In genomic region chr3:69290294-69290693, GRCm38 (mm10) we compare ENCODE assay signal across 8 mouse cellular contexts. TPM values are rescaled to one million over a fixed set of nuclear protein-coding genes. Genes with fewer than 3 reads are reported as not detected.
DNase-seq lines count a peak whose midpoint lies in the region; ATAC-seq lines count a peak whose summit lies in the region.

No protein-coding gene starts in this region.

- ATAC-seq in forebrain, embryonic 14.5 days, result peak; percentile 83
- ATAC-seq in neural tube, embryonic 15.5 days (ENCODE audit: low FRiP score), result peak; percentile 93

- 71% methylated on average over 7 of the region's 7 CpGs for WGBS in heart, embryonic 10.5 days
- 37% methylated on average over 7 of the region's 7 CpGs for WGBS in forebrain, embryonic 14.5 days
- 46% methylated on average over 7 of the region's 7 CpGs for WGBS in neural tube, embryonic 15.5 days

- peak; percentile 87 for DNase-seq in heart, adult 11 months
- no peak for DNase-seq in heart, embryonic 10.5 days (ENCODE audit: low spot score)
- peak; percentile 83 to 94 for DNase-seq in adrenal gland, adult (ENCODE audit: inconsistent age in 2 of 2, low spot score in 1 of 2)
- peak; percentile 79 for DNase-seq in forebrain, embryonic 14.5 days (ENCODE audit: low spot score)
- DNase-seq in heart, postnatal 25 days (ENCODE audit: low spot score), result peak; percentile 12
- peak; percentile 12 to 25 for DNase-seq in left cerebral cortex, adult 8-10 months (ENCODE audit: low spot score in 2 of 2)
- peak; percentile 22 to 65 for DNase-seq in urinary bladder, postnatal 4 days (ENCODE audit: low spot score in 2 of 2)

- no peaks in the 10 kb centered on the region for H3K36me3 ChIP-seq in heart, embryonic 10.5 days
- no peaks in the 10 kb centered on the region for H3K36me3 ChIP-seq in forebrain, embryonic 14.5 days (ENCODE audit: control insufficient read depth, insufficient read depth, low read length)
- no peaks in the 10 kb centered on the region for H3K36me3 ChIP-seq in neural tube, embryonic 15.5 days

- H3K4me3 ChIP-seq in heart, embryonic 10.5 days, result no peak overlapping the region
- H3K4me3 ChIP-seq in forebrain, embryonic 14.5 days (ENCODE audit: low read depth, low read length), result peak overlapping the region; percentile 6; the same call in 1 of the 2 replicates
- H3K4me3 ChIP-seq in neural tube, embryonic 15.5 days (replicated peaks), result no peak overlapping the region

- H3K4me2 ChIP-seq in forebrain, embryonic 14.5 days (ENCODE audit: low read length), result peak overlapping the region; percentile 36
- H3K4me2 ChIP-seq in neural tube, embryonic 15.5 days, result peak overlapping the region; percentile 44

- H3K27me3 ChIP-seq in heart, embryonic 10.5 days (ENCODE audit: insufficient read depth, poor library complexity, severe bottlenecking), result no peaks in the 10 kb centered on the region
- no peaks in the 10 kb centered on the region for H3K27me3 ChIP-seq in forebrain, embryonic 14.5 days (replicated peaks; ENCODE audit: control insufficient read depth, insufficient read depth, low read length)
- H3K27me3 ChIP-seq in neural tube, embryonic 15.5 days (replicated peaks), result no peaks in the 10 kb centered on the region

- H3K9ac ChIP-seq in forebrain, embryonic 14.5 days (ENCODE audit: low read length), result no peak overlapping the region
- H3K9ac ChIP-seq in neural tube, embryonic 15.5 days (replicated peaks), result no peak overlapping the region

- no peak overlapping the region for H3K27ac ChIP-seq in heart, embryonic 10.5 days
- peak overlapping the region; percentile 39; the same call in 1 of the 2 replicates for H3K27ac ChIP-seq in forebrain, embryonic 14.5 days (ENCODE audit: low read depth, low read length)
- peak overlapping the region; percentile 42 for H3K27ac ChIP-seq in neural tube, embryonic 15.5 days (replicated peaks)

- H3K4me1 ChIP-seq in heart, embryonic 10.5 days, result no peaks in the 10 kb centered on the region
- peaks cover 5% of the 10 kb centered on the region; the same call in 1 of the 2 replicates for H3K4me1 ChIP-seq in forebrain, embryonic 14.5 days (ENCODE audit: control insufficient read depth, insufficient read depth, low read length)
- peaks cover 12% of the 10 kb centered on the region for H3K4me1 ChIP-seq in neural tube, embryonic 15.5 days

- no peaks in the 10 kb centered on the region for H3K9me3 ChIP-seq in heart, embryonic 10.5 days
- H3K9me3 ChIP-seq in forebrain, embryonic 14.5 days (replicated peaks; ENCODE audit: control insufficient read depth, low read length), result no peaks in the 10 kb centered on the region
- H3K9me3 ChIP-seq in neural tube, embryonic 15.5 days (replicated peaks), result no peaks in the 10 kb centered on the region

- intact Hi-C loops in heart, postnatal 25 days (cut with DNase I), result no loop called here

RNA-seq across cellular contexts. Expression of gene Ppm1l, which starts 26.4 kb away (rescaled TPM):
- 5.8 and 7.1 TPM in 2 replicates for polyA plus RNA-seq in heart, embryonic 10.5 days (2016; fragmentation: Nextera tagmentation; extraction: Ambion mirVana)
- polyA plus RNA-seq in forebrain, embryonic 14.5 days (2014; fragmentation: Nextera tagmentation; extraction: Ambion mirVana), result 16.5 and 20.7 TPM in 2 replicates
- 10 to 100 TPM; 23.6 to 24.5 TPM for total RNA-seq in heart, postnatal 25 days (2021)
- 10 to 100 TPM; 72.9 to 90.6 (median 75.8) TPM for total RNA-seq in left cerebral cortex, adult 8-10 months (2022)
- polyA plus RNA-seq in neural tube, embryonic 15.5 days (2015; fragmentation: Nextera tagmentation; extraction: Ambion mirVana), result 20.3 and 24.2 TPM in 2 replicates
